Mouse (Mus musculus) limb, embryonic 11.5 days (tissue): ENCODE results near the gene Dscam. TPM values are rescaled to one million over a fixed set of nuclear protein-coding genes. Genes with fewer than 3 reads are reported as not detected.

Source experiments
- polyA plus RNA-seq: library from polyadenylated mRNA; unstranded; fragments of >200 nt; fragmentation: Nextera tagmentation; extraction: Ambion mirVana; gene quantifications from 2 replicates; pipeline ENCODE4 v1.2.1, GENCODE M21; 2014

Gene Dscam
- polyA plus RNA-seq, 1 experiment from 2014 or later: 0.11 TPM

Other genes starting within 250 kb of the Dscam start
- gene Bace2, start 186.0 kb upstream of the Dscam start, polyA plus RNA-seq: 1.1 and 1.4 TPM in 2 replicates